Mouse (Mus musculus) liver, adult (tissue): Measurements from ENCODE around the gene Aqp9.

Source experiments
- GATA4 ChIP-seq: IDR thresholded peaks from 2 replicates; pipeline ENCODE4 v1.6.1; 2014; ENCODE audit warnings: mild to moderate bottlenecking, low read length; ENCODE audit not compliant: insufficient replicate concordance

Gene Aqp9

DNA sequence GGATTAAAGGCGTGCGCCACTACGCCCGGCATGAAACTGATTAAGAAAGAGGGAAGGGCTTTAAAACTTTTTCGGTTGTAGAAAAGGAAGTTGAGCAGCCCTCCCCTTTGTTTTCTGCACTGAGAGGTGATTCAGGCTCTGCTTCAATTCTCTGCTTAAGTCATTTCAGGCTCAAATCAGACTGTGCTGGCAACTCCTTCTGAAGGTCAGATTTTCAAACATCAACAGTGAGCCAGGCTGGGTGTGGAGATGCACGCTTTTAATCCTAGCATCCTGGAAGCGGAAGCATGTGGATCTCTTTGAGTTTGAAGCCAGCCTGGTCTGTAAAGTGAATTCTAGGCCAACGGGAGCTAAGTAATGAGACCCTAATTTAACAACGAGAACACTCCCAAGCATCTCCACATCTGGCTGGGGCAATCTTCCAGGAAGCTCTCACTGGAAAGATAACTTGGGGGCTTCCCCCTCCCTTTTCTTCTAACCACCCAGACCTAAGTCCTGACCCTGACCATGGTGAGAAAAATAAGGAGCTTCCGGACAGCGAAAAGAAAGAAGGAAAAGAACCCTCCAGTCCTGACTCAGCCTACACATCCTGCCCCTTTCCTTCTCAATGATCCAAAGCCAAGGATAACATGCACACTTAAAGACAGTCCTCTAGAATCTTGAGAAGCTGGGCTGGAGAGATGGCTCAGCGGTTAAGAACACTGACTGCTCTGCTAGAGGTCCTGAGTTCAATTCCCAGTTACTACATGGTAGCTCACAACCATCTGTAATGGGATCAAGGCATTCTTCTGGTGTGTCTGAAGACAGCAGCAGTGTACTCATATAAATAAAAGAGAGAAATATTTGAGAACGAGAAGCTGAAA lies 7.4 kb downstream of the Aqp9 start:
- no peak for TF ChIP-seq GATA4

DNA sequence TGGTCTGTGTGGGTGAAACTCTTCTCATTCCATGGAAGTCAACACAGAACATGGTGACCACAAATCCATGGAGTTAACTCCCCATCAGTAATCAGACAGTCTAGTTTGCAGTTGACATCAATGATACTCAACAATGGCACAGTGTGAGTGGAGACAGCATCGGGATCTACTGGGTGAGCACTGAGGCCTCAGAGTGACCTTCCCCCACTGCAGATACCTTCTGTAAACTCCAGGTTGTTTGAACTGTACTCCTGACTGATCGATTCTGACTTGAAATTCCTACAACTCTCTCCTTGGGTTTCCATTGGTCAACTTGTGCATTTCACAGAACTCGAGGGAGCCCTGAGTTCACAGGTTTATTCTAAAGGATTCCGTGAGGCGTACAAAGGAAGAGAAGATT lies 8.8 kb downstream of the Aqp9 start:
- TF ChIP-seq GATA4, result no peak

DNA sequence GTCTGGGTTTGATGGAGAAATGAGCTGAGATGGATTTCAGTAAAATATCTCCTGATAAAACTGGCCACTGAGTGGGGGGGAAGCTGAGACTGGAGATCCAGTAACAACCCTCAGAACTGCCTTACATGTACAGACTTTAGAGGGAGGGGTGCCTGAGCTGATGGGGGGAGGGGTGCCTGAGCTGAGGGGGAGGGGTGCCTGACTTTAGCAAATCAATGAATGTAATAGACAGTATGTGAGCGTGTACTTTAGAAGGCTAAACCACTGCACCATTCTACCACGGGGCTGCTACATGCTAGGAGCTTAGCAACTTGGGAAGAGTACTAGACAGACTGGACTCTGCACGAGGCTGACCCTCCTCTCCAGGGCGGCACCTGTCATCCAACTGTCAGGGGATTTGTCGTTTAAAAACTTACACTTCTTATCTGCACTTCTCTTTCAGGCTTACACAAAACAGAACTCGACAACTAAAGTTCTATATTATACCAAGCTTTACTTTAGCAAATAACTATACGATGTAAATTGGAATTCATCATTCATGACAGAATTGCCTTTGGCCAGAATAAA lies 9.3 kb downstream of the Aqp9 start:
- TF ChIP-seq GATA4, result no peak

DNA sequence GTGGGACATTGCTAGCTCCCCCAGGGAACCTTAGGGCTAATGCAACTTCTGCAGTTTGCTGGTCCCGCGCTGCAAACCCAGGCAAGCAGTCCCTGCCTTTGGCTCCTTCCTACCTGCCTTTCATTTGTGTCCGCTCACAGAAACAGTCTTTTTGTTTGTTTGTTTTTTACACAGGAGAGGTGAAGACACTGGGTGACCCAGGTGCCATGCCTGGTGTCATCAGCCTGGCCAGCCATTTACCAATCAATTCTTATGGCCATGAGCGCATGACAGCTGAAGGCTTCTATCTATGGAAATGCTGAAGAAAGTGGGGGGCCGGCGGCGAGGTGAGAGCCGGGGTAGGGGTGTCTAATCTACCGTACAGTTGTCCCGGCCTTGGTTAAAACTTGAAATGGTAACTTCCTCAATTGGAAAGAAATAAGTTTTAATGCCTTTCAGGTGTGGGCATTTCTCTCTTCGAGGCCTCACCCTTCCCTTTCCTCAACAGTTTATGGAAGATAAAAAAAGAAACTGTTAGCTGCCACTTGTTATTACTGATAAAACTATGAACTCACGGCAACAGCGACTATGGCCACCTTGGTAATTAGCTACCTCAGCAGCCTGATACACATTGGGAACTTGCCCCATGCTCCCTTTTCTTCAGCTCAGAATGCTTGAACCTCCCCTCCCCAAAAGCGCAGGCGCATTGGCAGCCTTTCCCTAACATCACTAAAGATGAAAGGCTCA lies 10.4 kb downstream of the Aqp9 start:
- TF ChIP-seq GATA4, result no peak

DNA sequence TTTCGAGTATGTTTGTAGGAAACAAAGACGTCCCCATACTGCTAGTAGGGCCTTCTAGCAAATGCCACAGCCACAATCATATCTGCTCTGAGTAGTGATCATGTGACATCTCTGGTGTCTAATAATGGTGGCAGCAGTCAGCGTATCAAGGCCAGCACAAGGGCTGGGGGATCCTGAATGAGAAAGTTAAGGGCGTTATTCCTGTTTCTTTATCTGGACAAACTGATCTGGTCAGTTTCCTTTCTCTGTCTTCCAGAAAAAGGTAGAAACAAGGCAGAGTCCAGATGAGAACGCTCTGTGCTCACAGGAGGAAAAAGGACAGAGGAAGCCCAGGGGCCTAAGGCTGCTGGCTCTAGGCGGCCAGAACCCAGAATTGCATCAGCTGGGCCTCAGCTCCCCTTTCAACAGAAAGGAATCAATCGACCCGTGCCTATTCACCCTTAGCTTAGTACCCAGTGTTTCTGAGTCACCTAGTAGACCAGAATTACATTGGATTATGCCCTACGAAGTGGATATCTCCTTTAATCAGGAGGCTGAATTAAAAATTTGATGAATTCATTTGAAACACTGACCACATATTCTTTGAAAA lies 11.9 kb downstream of the Aqp9 start:
- TF ChIP-seq GATA4, result no peak

DNA sequence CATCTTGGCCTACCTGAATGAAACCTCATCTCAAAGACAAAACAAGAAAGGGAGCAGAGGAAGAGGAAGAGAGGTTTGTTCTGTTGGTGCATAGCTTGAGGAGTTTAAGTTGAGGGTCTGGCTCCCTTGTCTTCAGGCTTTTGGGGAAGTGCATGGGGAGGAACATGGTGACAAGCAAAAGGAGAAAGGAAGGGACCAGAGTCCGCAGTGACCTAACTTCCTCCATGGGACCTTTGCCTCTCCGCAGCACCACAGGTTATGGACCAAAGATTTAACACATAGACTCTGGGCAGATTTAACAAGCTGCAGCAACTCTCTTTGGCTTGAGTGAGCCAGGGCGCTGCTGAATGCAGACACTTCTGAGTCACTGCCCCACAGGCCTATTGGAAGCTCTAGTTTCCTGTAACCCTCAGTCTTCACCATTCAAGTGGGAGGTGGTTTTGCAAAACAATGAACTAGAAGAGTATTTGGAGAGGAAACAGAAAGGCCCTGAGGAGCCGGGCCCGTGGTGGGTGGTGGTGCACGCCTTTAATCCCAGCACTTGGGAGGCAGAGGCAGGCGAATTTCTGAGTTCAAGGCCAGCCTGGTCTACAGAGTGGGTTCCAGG lies 13.0 kb downstream of the Aqp9 start:
- no peak for TF ChIP-seq GATA4

DNA sequence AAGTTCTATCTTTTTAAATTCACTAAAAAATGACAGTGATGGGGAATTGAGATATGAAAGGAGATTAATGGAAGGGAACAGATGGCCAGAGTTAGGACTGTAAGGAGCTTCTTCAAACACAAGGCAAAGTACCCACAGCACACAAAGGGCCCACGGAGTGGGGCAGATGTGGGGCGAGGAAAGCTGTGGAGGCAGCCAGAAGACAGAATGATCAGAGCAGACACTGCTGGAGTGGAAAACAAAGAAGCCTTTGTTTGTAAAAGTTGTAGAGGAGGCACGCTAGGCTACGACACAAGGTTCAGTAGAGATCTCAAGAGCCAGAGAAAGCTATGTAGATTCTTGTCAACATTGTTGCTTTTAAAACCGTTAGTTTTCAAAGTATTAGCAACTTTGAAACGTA lies 17.1 kb downstream of the Aqp9 start:
- TF ChIP-seq GATA4, result no peak

DNA sequence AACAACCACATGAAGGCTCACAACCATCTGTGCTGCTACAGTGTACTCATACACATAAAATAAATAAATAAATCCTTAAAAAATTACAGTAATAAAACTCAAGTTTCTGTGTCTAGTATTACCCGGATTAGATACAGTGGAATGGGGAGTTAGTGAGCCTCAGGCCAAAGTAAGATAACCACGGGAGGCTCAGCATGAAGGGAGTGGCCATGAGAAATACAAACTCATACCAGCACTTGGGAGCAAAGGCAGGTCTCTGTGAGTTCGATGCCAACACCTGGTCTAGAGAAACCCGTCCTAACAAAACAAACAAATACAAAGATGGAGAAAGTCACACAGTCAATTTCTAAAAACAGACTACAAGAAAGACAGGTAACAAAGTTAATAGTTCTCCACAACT lies 18.3 kb downstream of the Aqp9 start:
- TF ChIP-seq GATA4, result no peak

DNA sequence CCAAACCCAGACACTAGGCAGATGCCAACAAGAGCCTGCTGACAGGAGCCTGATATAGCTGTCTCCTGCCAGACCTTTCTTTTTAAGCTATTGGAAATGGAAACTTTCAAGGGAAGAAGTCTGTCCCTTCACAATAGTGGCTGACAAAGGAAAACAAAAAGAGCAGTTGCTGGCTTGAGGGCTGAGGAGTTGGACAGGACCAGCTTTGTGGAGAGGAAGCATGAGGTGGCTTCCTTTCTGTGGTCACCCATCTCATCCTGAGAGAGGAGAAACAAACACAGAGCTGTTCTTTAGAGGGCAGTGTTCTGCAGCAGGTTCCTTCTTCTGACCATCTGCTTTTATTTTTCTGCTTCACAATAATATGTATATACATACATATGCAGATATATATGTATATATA lies 19.6 kb downstream of the Aqp9 start:
- TF ChIP-seq GATA4, result no peak

DNA sequence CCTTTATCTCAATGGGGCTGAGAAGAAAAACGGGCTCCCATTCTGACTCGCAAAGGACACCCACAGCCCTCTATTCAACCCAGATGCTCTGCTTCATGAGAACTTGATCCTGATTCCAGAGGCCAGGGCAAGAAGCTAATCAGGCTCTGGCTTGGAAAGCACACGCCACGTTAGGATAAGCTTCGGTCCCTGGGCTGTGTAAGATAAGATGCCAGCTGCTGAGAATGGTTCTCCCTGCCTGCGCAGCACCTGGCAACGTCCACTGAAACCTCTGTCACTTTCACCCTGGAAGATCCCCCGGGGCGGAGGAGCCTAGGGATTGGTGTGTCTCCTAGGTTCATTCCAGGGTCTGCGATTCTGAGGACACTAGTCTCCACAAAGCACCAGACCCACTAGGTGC lies 22.3 kb downstream of the Aqp9 start:
- no peak for TF ChIP-seq GATA4

DNA sequence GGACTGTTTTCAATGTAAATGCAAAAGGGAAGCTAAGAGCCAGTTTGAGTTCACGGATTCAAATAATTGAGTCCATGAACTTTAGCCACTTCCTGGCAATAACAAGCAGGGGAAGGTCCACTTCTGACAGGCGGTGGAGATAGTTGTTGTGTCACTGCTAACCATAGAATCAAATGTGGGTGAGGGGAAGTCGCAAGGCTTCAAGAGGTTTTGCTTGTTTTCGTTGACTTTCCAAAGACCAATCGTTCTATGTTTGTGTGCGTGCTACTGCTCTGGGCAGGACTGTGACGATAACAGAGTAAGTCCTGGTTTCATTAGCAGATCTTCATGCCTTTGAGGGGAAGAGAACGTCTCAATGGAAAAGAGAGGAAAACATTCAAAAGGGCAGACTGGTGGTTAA lies 28.3 kb downstream of the Aqp9 start:
- TF ChIP-seq GATA4, result peak; percentile 58; the same call in 1 of the 2 replicates

DNA sequence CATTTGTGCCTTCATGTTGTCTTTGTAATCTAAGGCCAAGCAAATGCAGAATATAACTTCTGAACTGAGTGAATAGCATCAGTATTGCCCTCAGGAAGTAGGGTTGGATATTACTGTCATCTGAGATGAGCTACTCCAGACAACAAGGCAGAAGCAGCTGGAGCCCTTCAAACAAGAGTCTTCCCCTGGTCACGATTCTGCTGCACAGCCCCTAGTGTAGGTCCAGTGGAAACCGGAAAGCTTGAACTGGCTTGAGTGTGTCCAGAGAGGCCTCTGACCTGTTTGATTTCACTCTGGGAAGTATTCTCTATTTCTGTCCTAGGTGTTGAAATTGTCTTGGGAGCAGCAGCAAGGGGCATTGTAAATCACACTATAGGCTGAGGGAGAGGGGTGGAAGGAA lies 29.5 kb downstream of the Aqp9 start:
- TF ChIP-seq GATA4, result no peak

DNA sequence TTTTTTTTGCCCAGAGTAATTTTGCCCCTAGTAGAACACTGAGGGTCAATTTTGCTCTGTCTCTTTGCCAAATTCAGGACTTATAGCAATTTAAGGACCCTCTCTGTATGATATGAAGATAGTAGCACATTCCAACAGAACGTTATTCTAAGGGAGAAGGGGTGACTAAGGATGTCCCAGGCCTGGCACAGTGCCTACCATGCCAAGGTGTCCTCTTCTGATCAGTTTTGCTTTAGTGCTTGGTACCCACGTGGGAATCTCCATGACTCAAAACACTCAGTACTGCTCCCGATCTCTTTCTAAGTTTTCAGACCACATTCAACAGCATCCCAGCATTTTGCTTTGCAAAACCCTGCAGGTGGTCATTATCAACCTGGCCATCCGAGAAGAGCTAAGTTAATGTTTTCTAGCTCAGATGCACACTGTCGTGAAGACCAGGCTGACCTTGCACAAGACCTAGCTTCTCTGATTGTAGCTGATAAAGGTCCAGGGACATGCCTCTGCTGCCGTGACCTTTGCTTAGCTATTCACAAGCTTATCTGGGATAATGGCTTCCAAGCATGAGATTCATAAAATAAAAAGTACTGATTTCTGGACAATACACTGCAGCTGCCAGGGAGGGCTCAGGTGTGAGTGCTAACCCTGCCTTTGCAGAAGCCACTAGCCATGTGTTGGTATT lies 31.1 kb downstream of the Aqp9 start:
- TF ChIP-seq GATA4, result peak; percentile 98

DNA sequence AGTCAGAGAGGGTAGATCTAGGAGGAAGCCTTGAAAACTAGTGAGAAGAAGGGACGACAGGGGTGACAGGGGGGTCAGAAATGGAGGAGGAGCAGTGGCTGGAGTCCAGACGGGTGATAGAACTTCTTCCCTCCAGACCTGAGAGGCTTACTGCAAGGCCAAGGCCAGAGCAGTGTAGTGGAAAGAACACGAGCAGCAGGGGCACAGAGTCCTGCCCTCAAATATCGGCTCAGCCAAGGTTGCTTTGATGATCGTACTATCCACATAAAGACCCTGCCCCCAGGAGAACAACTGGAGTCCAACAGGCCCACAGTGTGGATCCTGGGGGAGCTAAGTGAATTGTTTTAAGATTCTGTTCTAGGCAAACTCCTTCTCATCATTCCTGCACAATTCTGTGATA lies 33.4 kb downstream of the Aqp9 start:
- TF ChIP-seq GATA4, result no peak

DNA sequence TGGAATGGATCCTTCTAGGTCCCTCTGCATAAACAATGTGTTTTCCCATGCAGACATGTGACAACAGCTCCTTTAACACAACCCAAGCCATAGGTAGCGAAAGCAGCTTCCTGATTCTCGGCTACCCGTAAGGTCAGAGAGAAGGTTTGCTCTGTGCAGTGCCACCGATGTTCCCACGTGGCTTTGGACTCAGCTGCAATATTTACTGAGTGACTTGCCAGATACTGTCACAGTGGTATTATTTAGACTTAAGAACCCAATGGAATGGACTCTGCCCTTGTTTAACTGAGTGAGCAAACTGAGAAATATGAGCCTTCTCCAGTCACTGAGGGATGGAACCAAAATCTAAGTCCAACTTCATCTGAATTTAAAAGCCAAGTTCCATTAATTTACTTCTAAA lies 35.3 kb downstream of the Aqp9 start:
- no peak for TF ChIP-seq GATA4
